Mouse (Mus musculus): ENCODE measurements around the gene Numbl.

The Numbl gene

GRCm38 (mm10) chr7:27291795-27292466 lies 33.7 kb downstream of the Numbl start:
- in situ Hi-C loops (cut with MseI, MboI): loop anchor here in 1 of 2 experiments (5.0 kb wide), 1 partner anchor 95 kb away; no protein-coding TSS in a partner anchor

- in situ Hi-C loops (cut with MseI, MboI): no loop called here
Measured at GRCm38 (mm10) chr7:27295956-27296355, 37.7 kb downstream of the Numbl start.

GRCm38 (mm10) chr7:27296518-27296917 lies 38.3 kb downstream of the Numbl start:
- in situ Hi-C loops (cut with MseI, MboI): no loop called here

- in situ Hi-C loops (cut with MseI, MboI): no loop called here
Measured at GRCm38 (mm10) chr7:27298033-27298610, 39.9 kb downstream of the Numbl start.

GRCm38 (mm10) chr7:27298816-27299215 lies 40.6 kb downstream of the Numbl start:
- in situ Hi-C loops (cut with MseI, MboI): no loop called here

GRCm38 (mm10) chr7:27300351-27300750 lies 42.1 kb downstream of the Numbl start:
- in situ Hi-C loops (cut with MseI, MboI): loop anchor here in 1 of 2 experiments (5.0 kb wide), 1 partner anchor 87 kb away; no protein-coding TSS in a partner anchor

DNA sequence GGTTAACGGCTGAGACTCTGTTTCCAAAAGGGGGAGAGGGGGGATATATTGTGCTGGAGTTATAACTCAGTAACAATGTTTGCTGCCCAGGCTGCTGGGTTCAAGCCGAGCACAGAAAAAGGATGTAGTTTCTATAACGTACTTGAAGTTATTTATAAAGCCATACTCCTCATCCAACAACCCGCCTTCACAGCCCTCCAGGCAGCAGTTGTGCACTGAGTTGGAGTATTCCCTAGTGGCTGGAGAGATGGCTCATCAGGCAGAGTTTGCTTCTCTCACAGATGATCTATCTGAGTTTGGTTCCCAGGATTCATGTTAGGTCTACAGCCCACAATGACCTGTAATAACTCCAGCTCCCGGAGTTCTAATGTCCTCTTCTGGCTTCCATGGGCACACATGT lies 42.6 kb downstream of the Numbl start:
- in situ Hi-C loops (cut with MseI, MboI): loop anchor here in 1 of 2 experiments (5.0 kb wide), 1 partner anchor 86 kb away; no protein-coding TSS in a partner anchor

- in situ Hi-C loops (cut with MseI, MboI): loop anchor here in 1 of 2 experiments (5.0 kb wide), 1 partner anchor 85 kb away; no protein-coding TSS in a partner anchor
Measured at GRCm38 (mm10) chr7:27302172-27302571, 43.9 kb downstream of the Numbl start.

DNA sequence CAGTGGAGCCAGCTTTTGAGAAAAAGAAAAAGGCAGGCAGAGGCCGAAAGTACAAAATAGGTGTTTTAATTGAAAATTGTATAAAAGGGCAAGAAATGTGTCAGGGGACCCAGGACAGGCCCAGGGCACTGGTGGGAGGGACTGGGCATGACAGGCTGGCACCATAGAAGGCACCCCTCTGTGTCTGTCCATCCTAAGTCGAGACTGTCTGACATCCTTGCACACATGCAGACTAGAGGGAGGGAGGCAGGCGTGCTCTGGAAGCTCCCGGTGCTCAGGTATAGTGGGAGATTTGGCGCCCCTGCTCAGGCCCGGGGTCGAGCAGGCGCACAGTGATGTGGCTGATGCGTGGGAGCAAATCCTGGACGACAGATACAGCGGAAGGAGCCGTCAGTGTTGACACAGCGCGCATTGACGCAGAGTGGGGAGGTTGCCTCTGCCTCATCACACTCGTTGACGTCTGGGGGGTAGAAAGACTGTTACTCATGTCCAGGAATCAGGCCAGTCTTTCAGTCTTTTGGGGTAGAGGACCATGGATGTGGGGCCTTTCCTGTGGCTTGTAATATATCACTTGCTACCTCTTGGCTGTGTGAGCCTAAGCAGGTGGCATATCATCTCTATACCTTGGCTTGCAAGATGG lies 47.0 kb downstream of the Numbl start:
- in situ Hi-C loops (cut with MseI, MboI): no loop called here

DNA sequence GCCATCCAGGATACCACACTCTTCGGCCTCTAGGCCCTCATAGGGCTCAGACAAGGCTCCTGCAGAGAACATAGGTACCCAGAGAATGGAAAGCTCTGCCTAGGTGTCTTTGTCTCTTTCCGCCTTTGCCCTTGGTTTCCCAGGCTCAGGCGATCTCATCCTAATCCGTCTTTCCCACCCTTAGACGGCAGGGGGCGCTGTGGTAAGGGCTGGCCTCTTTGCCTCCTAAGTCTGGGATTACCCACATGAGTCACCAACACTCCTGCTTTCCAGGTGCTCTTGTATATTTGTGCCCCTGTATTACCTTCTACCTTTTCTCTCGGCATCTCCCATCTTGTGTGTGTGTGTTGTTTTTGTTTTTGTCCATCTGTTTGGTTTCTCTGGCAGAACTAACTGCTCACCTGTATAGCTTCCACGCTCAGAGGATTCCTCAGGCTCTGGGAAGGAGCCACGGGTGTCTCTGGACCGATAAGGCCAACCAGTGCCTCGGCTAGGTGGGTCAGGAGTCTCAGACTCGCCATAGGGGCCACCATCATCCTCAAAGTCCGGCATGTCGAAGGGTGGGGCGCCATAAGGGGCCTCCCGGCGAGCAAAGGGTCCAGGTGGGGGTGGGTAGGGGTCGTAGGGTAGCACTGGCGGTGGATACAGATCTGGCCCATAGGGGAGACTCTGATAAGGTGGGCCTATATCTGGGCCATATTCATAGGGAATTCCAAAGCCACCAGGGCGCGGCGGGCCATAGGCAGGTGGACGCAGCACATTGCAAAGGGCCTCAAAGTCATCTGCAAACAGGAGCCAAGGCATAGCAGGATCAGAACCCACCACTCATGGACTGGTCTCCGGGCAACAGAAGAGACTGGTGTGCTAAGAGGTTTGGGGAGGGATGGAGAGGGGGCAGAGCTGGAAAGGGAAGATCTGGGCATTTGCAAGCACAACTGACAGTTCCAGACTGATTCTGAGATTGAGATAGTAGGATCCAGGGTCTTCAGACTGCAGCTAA lies 48.2 kb downstream of the Numbl start:
- in situ Hi-C loops (cut with MseI, MboI): no loop called here

- in situ Hi-C loops (cut with MseI, MboI): no loop called here
Measured at GRCm38 (mm10) chr7:27307551-27307950, 49.3 kb downstream of the Numbl start.

DNA sequence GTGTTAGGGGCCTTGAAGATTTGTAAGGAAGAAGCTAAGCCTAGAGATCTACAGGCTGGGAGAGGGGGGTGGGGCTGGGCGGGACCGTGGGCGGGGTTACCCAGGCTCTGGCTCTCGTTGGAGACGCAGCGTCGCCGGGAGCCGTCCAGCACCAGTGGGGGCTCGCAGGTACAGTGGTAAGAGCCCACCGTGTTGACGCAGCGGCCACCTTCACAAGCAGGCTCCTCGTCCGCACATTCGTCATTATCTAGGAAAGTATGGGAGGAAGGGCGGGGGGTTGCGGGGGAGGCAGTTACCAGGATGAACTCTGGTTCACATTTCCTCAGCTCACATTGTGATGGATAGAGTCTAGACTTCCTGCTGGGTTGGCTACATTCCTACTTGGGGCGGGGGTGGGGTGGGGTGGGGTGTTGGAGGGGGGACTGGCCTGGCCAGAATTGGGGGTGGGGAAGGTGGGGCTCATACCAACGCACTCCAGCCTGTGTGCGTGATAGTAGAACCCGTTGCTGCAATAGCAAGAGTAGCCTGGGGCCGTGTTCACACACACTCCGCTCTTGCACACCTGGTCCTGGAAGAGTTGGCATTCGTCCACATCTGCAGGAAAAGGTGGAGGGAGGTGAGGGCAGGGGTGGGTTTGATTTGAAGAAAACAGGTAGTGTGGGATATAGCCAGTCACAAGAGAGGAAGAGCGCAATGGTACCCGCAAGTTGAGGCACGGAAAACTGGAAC lies 50.8 kb downstream of the Numbl start:
- in situ Hi-C loops (cut with MseI, MboI): no loop called here

DNA sequence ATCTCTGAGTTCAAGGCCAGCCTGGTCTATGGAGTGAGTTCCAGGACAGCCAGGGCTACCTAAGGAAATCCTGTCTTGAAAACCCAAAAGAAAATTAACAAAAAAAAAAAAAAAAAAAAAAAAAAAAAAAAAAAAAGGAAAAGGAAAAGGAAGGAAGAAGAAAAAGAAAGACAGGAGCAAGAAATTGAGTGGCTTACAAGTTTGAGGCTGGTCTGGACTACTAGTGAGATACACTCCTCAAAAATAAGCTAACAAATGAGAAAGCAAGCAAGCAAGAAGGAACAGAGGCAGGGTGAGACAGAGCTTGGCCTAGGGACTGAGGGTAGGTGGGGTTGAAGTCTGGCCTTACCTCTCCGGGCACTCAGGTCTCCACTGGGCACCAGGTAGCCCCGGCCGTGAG lies 51.6 kb downstream of the Numbl start:
- in situ Hi-C loops (cut with MseI, MboI): no loop called here

DNA sequence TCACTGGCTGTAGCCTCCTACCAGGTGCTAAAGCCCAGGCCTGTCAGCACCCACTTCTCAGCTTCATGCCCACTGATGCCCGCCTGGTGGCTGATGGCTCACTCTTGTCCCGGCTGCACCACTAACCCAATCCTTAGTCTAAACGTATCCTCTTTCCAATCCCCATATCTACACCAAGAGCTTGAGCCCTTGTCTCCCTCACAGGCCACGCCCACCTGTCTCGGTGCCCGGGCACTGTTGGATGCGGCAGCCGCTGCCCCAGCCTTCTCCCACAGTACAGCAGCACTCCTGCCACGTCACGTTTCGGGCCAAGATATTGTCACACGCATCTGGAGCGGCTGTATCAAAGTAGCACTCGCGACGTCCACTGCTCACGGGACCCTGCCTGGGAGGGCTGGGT lies 52.1 kb downstream of the Numbl start:
- in situ Hi-C loops (cut with MseI, MboI): no loop called here

DNA sequence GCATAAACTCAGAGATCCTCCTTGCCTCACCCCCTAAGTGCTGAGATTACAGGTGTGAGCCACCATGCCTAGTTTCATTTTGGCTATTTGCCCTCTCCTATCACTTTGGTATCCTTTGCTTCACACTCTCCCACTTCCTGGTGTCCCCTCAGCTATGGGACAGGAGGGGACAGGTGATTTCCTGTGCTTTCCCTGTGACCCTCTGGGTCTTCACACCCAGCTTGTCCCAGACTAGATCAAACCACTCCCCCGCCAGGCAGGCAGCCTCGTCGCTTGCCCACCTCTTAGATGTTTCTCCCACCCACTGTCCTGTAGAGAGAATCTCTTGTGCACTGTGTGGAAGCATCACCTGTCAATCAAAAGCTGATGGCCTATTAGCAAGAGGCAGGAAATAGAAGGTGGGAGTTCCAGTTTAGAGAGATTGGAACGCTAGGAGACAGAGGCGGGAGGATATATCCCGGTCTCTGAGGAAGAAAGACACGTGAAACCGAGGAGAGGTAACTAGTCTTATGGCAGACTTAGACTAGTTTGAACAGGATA lies 52.8 kb downstream of the Numbl start:
- in situ Hi-C loops (cut with MseI, MboI): no loop called here

DNA sequence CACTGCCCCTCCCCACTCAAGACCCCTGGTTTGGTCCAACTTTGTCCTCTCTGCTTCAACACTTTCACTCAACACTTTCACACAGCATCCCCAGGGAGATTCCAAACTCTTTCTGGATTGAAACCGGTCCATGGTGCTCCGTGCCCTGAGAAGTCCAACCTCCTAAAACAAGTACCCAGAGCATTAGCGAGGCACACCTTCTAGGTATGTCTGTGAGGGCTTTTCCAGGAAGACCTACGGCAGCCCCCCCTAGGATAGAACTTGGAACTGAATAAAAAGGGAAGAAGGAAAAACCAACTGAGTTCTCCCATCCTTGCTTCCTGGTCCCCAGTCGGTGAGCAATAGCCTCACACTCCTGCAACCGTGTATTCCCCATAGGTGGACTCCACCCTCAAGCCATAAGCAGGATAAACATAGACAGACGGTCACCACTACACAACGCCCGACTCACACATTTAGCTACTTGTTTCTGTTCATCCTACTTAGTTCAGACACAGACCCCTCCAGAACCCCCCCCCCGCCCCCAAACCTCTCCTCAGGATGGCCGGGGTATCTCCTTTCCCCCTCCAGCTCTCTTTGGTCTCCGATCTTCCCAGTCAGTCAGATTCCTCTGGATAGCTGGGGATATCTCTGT lies 53.5 kb downstream of the Numbl start:
- in situ Hi-C loops (cut with MseI, MboI): no loop called here

DNA sequence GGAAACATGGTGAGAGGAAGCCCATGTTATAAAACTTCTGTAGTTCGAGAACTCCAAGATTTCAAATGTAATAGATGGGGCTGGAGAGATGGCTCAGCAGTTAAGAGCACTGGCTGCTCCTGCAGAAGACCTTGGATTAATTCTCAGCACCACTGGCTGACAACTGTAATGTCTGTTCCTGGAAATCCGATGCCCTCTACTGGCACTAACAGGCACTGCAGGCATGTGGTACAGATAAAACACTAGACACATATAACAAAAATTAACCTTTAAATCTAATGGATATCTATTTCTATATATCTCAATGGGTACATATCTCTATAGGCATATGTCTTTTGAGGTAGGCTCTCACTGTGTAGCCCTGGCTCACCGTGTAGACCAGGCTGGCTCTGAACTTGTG lies 56.2 kb downstream of the Numbl start:
- in situ Hi-C loops (cut with MseI, MboI): no loop called here

DNA sequence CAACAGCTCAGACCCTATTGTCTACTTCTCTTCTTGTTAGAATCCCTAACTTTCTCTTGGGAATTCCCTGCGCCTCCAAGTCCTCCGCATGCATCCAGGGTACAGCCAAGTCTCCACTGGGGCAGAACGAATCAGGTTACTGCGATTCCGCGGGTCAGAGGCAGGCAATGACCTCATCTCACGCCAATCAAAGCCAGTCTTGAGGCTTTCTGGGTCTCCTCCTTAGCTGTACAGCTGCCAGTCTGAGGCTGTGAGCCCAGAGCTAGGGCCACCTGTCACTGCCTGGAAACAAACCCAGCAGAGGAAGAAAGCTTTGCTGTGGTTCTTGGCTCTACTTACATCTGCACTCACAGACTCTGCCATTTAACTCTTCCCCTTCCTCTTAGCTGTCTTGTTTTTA lies 57.7 kb downstream of the Numbl start:
- in situ Hi-C loops (cut with MseI, MboI): no loop called here

DNA sequence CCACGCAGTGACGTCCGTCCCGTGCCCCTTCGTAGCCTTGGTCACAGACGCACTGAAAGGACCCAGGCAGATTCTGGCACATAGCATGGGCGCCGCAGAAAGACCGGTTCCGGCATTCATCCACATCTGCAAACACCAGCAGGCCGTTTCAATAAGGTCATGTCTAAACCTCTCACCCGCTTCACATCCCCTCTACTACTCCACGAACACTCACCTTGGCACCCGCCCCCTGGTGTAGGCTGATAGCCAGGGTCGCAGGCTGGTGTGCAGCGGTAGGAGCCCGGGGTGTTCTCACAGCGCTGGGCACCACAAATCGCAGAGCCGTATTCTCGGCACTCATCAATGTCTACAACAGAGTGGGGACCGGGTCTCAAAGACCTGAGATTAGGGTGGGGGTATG lies 61.2 kb downstream of the Numbl start:
- in situ Hi-C loops (cut with MseI, MboI): no loop called here

DNA sequence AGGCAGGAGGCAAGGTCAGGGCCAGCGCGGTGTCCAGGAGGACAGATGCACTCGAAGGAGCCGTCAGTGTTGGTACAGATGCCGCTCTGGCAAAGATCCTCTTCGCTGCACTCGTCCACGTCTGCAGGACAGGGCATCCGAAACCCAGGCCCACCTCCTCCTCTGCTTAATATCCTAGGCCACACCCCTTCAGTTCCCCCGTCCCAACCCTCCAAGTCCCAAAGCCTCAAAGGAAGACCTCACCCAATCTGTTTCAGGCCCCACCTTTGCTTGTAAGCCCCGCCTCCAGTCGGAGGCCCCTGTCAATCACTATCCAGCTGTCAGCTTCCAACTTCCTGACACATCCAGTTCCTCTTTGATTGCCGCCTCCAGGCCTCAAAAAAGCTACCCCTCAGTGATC lies 64.1 kb downstream of the Numbl start:
- in situ Hi-C loops (cut with MseI, MboI): no loop called here
